Mouse (Mus musculus) layer of hippocampus, postnatal 10 days (tissue): ENCODE results near the gene Accsl. TPM values are rescaled to one million over a fixed set of nuclear protein-coding genes. Genes with fewer than 3 reads are reported as not detected.

Experiments used
- DNase-seq, 2 experiments: peaks; one replicate each; pipeline ENCODE4 v3.0.0; 2021; ENCODE audit warnings: low spot score in 2 of 2
- total RNA-seq, 2 experiments: library from RNA; stranded (reverse); gene quantifications; 2 replicates each; pipeline ENCODE4 v1.2.3; 2021

The Accsl gene
- total RNA-seq, 2 experiments from 2014 or later, result 0.34 to 0.47 TPM

DNA sequence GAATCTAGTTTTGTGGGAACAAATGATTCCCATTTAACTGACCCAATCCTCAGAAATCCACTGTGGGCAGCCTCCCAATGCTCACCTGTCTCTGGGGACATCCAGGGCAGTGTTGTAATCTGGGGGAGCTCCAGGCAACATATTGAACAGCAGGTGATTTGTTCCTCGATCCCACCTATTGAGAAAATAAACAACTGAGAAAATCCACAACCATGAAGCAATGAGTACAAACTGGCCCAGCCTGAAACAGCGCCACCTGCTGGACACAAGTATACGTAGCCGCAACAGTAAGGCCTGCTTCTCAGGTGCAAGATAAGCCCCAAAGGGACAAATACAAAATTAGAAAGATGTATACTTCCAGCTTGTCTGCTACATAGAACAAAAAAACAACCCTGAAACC, 57.1 kb downstream of the Accsl start:
- DNase-seq, result peak; percentile 67 to 71

DNA sequence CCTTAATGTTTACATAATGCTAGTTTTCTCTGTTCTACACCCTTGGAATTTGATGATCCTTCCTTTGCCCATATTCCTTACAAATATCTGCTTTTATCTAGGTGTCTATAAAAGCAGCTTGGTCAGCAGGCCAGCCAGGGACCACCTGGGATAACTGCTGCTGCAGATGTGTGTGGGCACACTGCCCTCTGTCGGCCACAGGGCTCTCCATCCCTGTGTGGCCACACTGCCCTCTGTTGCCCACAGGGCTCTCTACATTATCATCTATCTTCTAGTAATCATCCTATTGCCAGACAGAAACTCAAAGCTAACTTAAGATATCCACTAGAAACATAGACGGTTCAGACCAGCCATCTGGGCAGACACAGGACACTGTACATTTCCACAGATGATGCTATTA, 59.0 kb downstream of the Accsl start:
- DNase-seq, result peak in 1 of 2 experiments; percentile 58

DNA sequence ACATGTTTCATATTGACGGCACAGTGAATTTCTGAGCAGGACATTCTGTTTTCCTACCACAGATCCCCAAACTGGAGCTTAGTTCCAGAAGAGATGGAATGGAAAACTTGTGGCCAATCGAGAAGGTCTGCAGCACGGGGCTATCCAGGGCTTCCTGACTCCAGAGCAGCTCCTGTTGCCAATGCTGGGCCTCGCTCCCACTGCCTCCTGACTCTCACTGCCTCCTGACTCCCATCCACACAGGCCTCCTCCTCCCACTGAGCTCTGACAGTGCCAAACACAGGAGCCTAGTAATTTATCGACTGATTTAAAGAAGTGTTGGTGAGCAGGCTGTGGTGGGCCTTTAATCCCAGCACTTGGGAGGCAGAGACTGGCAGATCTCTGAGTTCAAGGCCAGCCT, 60.9 kb downstream of the Accsl start:
- no peak for DNase-seq

DNA sequence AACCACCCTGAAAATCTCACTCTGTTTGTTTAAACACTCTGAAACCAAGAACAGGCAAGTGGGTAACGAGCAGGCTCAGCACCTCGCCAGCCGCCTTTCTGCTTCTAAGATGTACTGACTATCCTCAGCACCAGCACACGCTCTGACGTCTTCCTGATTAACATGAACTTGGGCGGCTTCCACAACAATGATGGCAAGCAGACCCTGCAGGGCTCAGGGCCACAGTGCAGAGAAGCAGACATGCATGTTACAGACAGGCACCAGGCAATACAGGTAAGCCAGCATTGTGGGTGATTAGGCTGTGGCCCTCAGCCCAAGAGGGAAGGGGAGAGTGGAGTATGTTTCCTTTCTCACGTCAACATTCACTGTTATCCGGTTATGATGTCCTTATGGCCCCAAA, 61.5 kb downstream of the Accsl start:
- no peak for DNase-seq

DNA sequence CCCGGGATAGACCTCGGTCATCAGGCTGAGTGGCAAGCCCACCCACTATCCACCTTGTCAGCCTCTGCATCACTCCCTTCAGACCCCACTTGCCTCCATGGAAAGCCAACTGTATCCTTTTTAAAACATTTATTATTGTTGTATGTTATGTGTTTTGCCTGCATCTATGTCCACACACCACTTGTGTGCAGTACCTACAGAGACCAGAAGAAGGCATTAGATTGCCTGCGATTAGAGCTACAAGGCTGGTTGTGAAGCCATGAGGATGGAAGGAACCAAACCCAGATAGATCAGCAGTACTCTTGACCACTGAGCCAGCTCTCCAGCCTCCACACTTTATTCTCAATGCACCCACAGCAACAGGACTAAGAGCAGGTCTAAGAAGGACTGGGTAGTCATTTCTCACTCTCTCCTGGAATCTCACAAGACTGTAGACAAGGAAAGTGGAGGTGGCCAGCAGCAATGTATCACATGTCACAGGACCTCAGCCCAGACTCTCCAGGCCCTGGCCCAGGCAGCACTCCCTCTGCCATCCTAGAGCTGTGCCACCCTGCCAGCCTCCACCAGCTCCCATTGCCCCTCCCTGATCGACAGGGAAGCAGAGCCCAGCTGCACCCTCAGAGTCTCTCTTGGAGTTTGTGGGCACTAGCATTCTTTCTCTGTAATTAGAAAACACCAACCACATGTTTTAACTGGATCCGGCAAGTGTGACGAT, 62.3 kb downstream of the Accsl start:
- DNase-seq, result no peak

DNA sequence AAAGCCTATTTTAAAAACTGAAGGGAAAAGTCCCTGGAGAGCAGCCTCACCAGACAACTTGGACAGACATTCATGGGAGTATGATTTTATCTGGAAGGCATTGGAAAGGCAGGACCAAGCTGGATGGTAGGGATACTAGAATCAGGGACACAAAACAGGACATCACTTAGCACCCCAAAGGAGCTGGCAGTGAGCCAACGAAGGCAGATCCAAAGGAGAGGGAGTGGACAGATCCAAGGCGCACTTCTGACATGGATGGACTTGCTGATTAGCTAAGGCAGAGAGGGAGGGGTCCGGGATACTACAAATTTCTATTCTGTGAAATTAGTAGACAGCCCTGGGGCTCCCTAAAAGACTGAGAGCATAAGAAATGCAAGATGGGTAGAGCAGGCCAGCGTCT, 63.4 kb downstream of the Accsl start:
- no peak for DNase-seq

Other genes starting within 250 kb of the Accsl start
- gene Alx4, start 226.8 kb downstream of the Accsl start, total RNA-seq, result 1 to 10 TPM in 1 of 2 experiments, under 1 TPM in 1; 0.94 to 1.2 TPM
- gene Ext2, start 46.6 kb downstream of the Accsl start, total RNA-seq, result 10 to 100 TPM; 55.4 to 62.4 TPM
- gene Accs, start 19.2 kb downstream of the Accsl start, total RNA-seq, result 1 to 10 TPM; 6.2 to 7.5 TPM
- gene Gm13889, start 88.0 kb upstream of the Accsl start, total RNA-seq, result 10 to 100 TPM; 44.4 to 49.5 TPM
- not detected for gene Gm27027, start 127.2 kb upstream of the Accsl start, total RNA-seq
- gene Alkbh3, start 141.7 kb upstream of the Accsl start, total RNA-seq, result 10 to 100 TPM; 22.6 to 26.9 TPM